Mouse (Mus musculus) G1E (cell line): Measurements from ENCODE around the gene Sec22b.

Experiments used
- CTCF ChIP-seq: IDR thresholded peaks from 2 replicates; pipeline ENCODE4 v1.5.1; 2012; ENCODE audit warnings: low read depth, low read length, inconsistent platforms, mixed read lengths
- GATA1 ChIP-seq: IDR thresholded peaks from 2 replicates; pipeline ENCODE4 v1.6.1; 2012; ENCODE audit warnings: borderline replicate concordance, low read length, inconsistent platforms, mixed read lengths
- GATA2 ChIP-seq: IDR thresholded peaks from 2 replicates; pipeline ENCODE4 v1.6.1; 2012; ENCODE audit warnings: low read depth, low read length, inconsistent platforms, borderline replicate concordance

DNA sequence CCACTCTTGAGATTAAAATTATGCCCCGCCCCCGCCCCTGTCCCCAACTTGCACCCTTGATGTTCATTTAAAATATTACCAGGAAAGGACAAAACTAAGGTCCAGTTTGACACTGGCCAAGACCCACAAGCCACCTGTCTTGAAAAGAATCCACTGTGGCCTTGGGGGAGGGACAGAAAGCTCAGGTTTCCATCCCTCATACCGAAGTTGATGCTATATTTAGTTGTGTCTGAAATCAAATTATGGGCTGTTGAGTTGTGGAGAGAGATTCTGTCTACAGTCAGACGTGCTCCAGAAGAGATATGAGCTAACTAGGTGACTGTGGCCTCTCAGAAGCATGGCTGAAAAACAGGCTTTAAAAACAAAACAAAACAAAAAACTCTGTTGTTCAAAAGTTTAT lies 31.3 kb upstream of the Sec22b start:
- TF ChIP-seq CTCF, result no peak
- no peak for TF ChIP-seq GATA2
- TF ChIP-seq GATA1, result no peak
